Mouse (Mus musculus) ZHBTc4 (cell line): Measurements from ENCODE around the gene Mrpl20.

Experiments used
- DNase-seq: peaks from one replicate; pipeline ENCODE4 v3.0.0-alpha.2; 2011; ENCODE audit warnings: low read depth, low spot score

Mrpl20 gene

GRCm38 (mm10) chr4:155802741-155803339 is at the start of gene Mrpl20:
TSS of gene Mrpl20 (plus strand) at chr4:155802878.
- DNase-seq, result peak; percentile 69

GRCm38 (mm10) chr4:155757011-155757410 is 45.7 kb upstream of the Mrpl20 start:
- DNase-seq, result no peak

GRCm38 (mm10) chr4:155759862-155760612 is 42.6 kb upstream of the Mrpl20 start:
- DNase-seq, result peak; percentile 75

GRCm38 (mm10) chr4:155760613-155761355 is 41.9 kb upstream of the Mrpl20 start, which contains the start of gene Atad3a:
TSS of gene Atad3a (minus strand) at chr4:155761093.
- DNase-seq, result peak; percentile 98

- DNase-seq, result peak; percentile 55
Measured at GRCm38 (mm10) chr4:155761356-155762099, 41.1 kb upstream of the Mrpl20 start.

- DNase-seq, result no peak
Measured at GRCm38 (mm10) chr4:155762357-155762756, 40.3 kb upstream of the Mrpl20 start.

GRCm38 (mm10) chr4:155769496-155769879 is 33.2 kb upstream of the Mrpl20 start:
- no peak for DNase-seq

GRCm38 (mm10) chr4:155769880-155770512 is 32.7 kb upstream of the Mrpl20 start:
- DNase-seq, result peak; percentile 90

GRCm38 (mm10) chr4:155770626-155771025 is 32.1 kb upstream of the Mrpl20 start:
- DNase-seq, result no peak

- no peak for DNase-seq
Measured at GRCm38 (mm10) chr4:155771706-155772105, 31.0 kb upstream of the Mrpl20 start.

GRCm38 (mm10) chr4:155772786-155773185 is 29.9 kb upstream of the Mrpl20 start:
- DNase-seq, result no peak

GRCm38 (mm10) chr4:155773335-155774078 is 29.2 kb upstream of the Mrpl20 start:
- no peak for DNase-seq

GRCm38 (mm10) chr4:155774280-155774754 is 28.4 kb upstream of the Mrpl20 start, which contains the start of gene Vwa1:
TSS of gene Vwa1 (minus strand) at chr4:155774698.
- DNase-seq, result peak; percentile 95

- DNase-seq, result no peak
Measured at GRCm38 (mm10) chr4:155774971-155775740, 27.5 kb upstream of the Mrpl20 start.

GRCm38 (mm10) chr4:155775855-155776254 is 26.8 kb upstream of the Mrpl20 start:
- no peak for DNase-seq

GRCm38 (mm10) chr4:155776704-155777335 is 25.9 kb upstream of the Mrpl20 start:
- DNase-seq, result no peak

GRCm38 (mm10) chr4:155777816-155778215 is 24.9 kb upstream of the Mrpl20 start:
- no peak for DNase-seq

GRCm38 (mm10) chr4:155779498-155779897 is 23.2 kb upstream of the Mrpl20 start:
- no peak for DNase-seq

- DNase-seq, result peak; percentile 26
Measured at GRCm38 (mm10) chr4:155780895-155781294, 21.8 kb upstream of the Mrpl20 start.
